Mouse (Mus musculus): Measurements from ENCODE around the gene Vash1. TPM values are rescaled to one million over a fixed set of nuclear protein-coding genes. Genes with fewer than 3 reads are reported as not detected.

Gene Vash1
- polyA plus RNA-seq, 1 experiment from 2014 or later, result not detected

- Histone ChIP-seq H3K36me3 (ENCODE audit: inconsistent target) (no peaks in the 10 kb centered on the region), H3K27ac (no peak overlapping the region), H3K4me3 (ENCODE audit: inconsistent target) (no peak overlapping the region), H3K79me2 (ENCODE audit: inconsistent target) (no peaks in the 10 kb centered on the region)
- WGBS (ENCODE audit: missing documents), result 93% methylated on average over 18 of the region's 18 CpGs
These were observed 41.6 kb downstream of the Vash1 start for GRCm38 (mm10) chr12:86719961-86720639.

- 93% methylated on average over 5 of the region's 5 CpGs for WGBS (ENCODE audit: missing documents)
- no peak overlapping the region for H3K4me3 ChIP-seq (ENCODE audit: inconsistent target)
- H3K27ac ChIP-seq, result no peak overlapping the region
- H3K36me3 ChIP-seq (ENCODE audit: inconsistent target), result no peaks in the 10 kb centered on the region
- no peaks in the 10 kb centered on the region for H3K79me2 ChIP-seq (ENCODE audit: inconsistent target)
These were observed 43.0 kb downstream of the Vash1 start for GRCm38 (mm10) chr12:86721453-86721852.

GRCm38 (mm10) chr12:86724300-86724699 lies 45.8 kb downstream of the Vash1 start:
- no peak overlapping the region for H3K4me3 ChIP-seq (ENCODE audit: inconsistent target)
- no peak overlapping the region for H3K27ac ChIP-seq
- 100% methylated on average over 2 of the region's 2 CpGs for WGBS (ENCODE audit: missing documents)
- H3K36me3 ChIP-seq (ENCODE audit: inconsistent target), result no peaks in the 10 kb centered on the region
- no peaks in the 10 kb centered on the region for H3K79me2 ChIP-seq (ENCODE audit: inconsistent target)

- WGBS (ENCODE audit: missing documents), result 3% methylated on average over 19 of the region's 19 CpGs
These were observed 47.2 kb downstream of the Vash1 start for GRCm38 (mm10) chr12:86725706-86726105.

GRCm38 (mm10) chr12:86726120-86726640 lies 47.7 kb downstream of the Vash1 start, which contains the start of gene Angel1:
Angel1 (minus strand) TSS chr12:86726460.
- no peaks in the 10 kb centered on the region for H3K79me2 ChIP-seq (ENCODE audit: inconsistent target)
- no peak within 1 kb of the TSS for H3K27ac ChIP-seq
- H3K4me3 ChIP-seq (ENCODE audit: inconsistent target), result peak within 1 kb of the TSS; percentile 31
- H3K36me3 ChIP-seq (ENCODE audit: inconsistent target), result no peaks in the 10 kb centered on the region
- WGBS (ENCODE audit: missing documents), result 3% methylated on average over 41 of the region's 44 CpGs

More at GRCm38 (mm10) chr12:86725706-86726105, 47.2 kb downstream of the Vash1 start:
- H3K36me3 ChIP-seq (ENCODE audit: inconsistent target), result no peaks in the 10 kb centered on the region
- H3K79me2 ChIP-seq (ENCODE audit: inconsistent target), result no peaks in the 10 kb centered on the region
- H3K27ac ChIP-seq, result no peak overlapping the region
- peak overlapping the region; percentile 31 for H3K4me3 ChIP-seq (ENCODE audit: inconsistent target)

GRCm38 (mm10) chr12:86734319-86734810 lies 55.9 kb downstream of the Vash1 start, which contains the start of gene Lrrc74a:
Lrrc74a (plus strand) TSS chr12:86734369.
- 90% methylated on average over 8 of the region's 8 CpGs for WGBS (ENCODE audit: missing documents)
- H3K36me3 ChIP-seq (ENCODE audit: inconsistent target), result no peaks in the 10 kb centered on the region
- no peak within 1 kb of the TSS for H3K27ac ChIP-seq
- no peaks in the 10 kb centered on the region for H3K79me2 ChIP-seq (ENCODE audit: inconsistent target)
- no peak within 1 kb of the TSS for H3K4me3 ChIP-seq (ENCODE audit: inconsistent target)

Other genes starting within 250 kb of the Vash1 start
- 1.6 to 3.8 TPM (median 2.3 TPM) in 3 replicates for gene Angel1, start 47.8 kb downstream of the Vash1 start, polyA plus RNA-seq (2018)
- gene Lrrc74a, start 55.7 kb downstream of the Vash1 start, polyA plus RNA-seq (2018), result not detected in 3 replicates
- gene Irf2bpl, start 206.1 kb downstream of the Vash1 start, polyA plus RNA-seq (2018), result 9.1 to 32.1 TPM (median 10.4 TPM) in 3 replicates